Mouse (Mus musculus) testis, adult 2 months (tissue): ENCODE measurements at regions not wholly inside any gene's neighbourhood (a gene's known extent, or its start where the extent isn't known, plus 50 kb on each side); places are given as distances from the start of the nearest gene placed in this dataset.
A peak's percentile ranks its signal among the peaks of the same experiment; 100 is the strongest.

ENCODE experiments used
- H3K27ac ChIP-seq: fragments of 200-500 bp; 2 replicates; pipeline ENCODE4 v1.5.1; 2012; ENCODE audit warnings: low read depth, low read length; ENCODE audit not compliant: control insufficient read depth, insufficient read depth
- H3K27me3 ChIP-seq: fragments of 200-500 bp; 2 replicates; pipeline ENCODE4 v1.6.1; 2012; ENCODE audit warnings: mild to moderate bottlenecking, low read length, moderate library complexity; ENCODE audit not compliant: control insufficient read depth, insufficient read depth
- H3K36me3 ChIP-seq: fragments of 200-500 bp; 2 replicates; pipeline ENCODE4 v1.6.1; 2012; ENCODE audit warnings: mild to moderate bottlenecking, low read length; ENCODE audit not compliant: control insufficient read depth, insufficient read depth
- H3K4me1 ChIP-seq: fragments of 200-500 bp; 2 replicates; pipeline ENCODE4 v1.6.1; 2012; ENCODE audit warnings: low read length; ENCODE audit not compliant: control insufficient read depth, insufficient read depth
- H3K4me3 ChIP-seq: fragments of 200-500 bp; 2 replicates; pipeline ENCODE4 v1.5.1; 2012; ENCODE audit warnings: low read depth, mild to moderate bottlenecking, low read length, moderate library complexity, mixed read lengths; ENCODE audit not compliant: control insufficient read depth
- CTCF ChIP-seq: fragments of 200-500 bp; IDR thresholded peaks from 2 replicates; pipeline ENCODE4 v1.5.1; 2012; ENCODE audit warnings: low read depth, mild to moderate bottlenecking, inconsistent platforms, low read length, moderate library complexity; ENCODE audit not compliant: control insufficient read depth, insufficient read depth, insufficient replicate concordance
- POLR2A ChIP-seq: fragments of 200-500 bp; IDR thresholded peaks from 2 replicates; pipeline ENCODE4 v1.6.1; 2012; ENCODE audit warnings: low read depth, mild to moderate bottlenecking, inconsistent platforms, low read length, moderate library complexity; ENCODE audit not compliant: control insufficient read depth

DNA sequence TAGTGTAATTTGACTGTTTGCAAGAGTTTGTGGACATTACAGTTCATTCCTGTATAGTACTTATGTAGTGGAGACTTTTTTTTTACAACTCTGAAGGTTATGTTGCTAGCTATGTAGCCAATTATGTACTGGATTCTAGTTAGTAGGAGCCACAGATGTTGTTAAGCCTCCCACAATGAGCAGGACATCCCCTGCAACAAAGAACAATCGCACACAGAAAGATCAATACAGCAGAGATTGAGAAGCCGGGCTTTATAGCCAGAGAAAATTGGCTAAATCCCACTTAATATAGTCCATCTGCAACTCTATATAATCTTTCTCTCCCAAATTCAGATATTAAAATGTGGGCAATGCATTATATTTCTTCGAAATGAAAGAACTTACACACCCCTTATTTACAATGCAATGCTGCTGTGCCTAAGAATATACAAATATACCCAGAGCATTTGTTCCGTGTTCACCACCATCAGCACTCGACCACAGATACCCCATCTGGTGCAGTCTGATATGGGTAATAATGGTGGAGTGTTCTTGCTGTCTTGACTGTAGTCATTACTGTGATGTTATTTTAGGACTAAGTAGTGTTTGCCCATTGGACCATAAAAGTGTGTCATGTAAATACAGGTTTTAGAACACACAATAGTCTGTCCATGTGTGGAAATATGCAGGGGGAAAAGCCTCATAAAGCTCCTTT lies 1351.9 kb upstream of the Zeb2 start:
- H3K27ac ChIP-seq = no peak overlapping the region
- no peaks in the 10 kb centered on the region for H3K27me3 ChIP-seq
- no peaks in the 10 kb centered on the region for H3K4me1 ChIP-seq
- no peak overlapping the region for H3K4me3 ChIP-seq
- H3K36me3 ChIP-seq = no peaks in the 10 kb centered on the region
- TF ChIP-seq CTCF (no peak), POLR2A (no peak)

DNA sequence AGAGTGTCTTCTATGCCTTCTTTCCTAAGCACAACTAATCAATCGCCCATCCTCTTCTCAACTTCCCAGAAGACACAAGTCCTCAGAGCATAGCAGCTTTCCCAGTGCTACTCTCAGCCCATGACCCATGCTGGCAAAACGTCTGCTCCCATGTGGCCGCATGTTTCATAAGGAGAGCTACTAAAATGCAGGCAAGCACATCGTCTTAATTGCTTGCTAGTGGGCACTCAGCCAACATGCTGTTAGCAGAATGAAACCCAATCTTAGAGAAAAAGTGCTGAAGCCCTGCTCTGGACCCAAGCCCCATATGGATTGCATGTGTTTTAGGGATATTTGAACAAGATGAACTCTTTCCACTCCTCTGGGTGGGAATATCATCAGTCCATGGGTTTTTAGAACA lies 1348.2 kb upstream of the Zeb2 start:
- Histone ChIP-seq H3K4me3 (no peak overlapping the region), H3K27me3 (no peaks in the 10 kb centered on the region), H3K36me3 (no peaks in the 10 kb centered on the region), H3K4me1 (no peaks in the 10 kb centered on the region), H3K27ac (no peak overlapping the region)
- TF ChIP-seq POLR2A = no peak
- TF ChIP-seq CTCF = no peak

DNA sequence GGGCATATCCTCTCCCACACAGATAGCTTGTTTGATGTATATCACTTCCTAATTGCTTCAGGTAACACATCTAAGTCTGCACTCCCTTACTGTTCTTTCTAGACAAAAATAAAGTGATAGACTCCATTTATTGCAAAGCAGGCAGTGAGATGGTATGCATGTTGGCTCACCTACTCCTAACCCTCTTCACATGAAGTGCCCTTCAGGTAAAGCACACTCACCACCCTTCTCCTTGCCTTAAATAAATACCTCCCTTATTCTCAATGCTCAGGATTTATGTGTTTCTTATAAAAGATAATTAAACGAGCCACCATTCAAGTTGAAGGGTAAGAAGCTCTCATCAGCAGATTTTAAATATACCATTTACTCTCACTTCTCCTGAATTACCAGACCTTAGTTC lies 1347.7 kb upstream of the Zeb2 start:
- Histone ChIP-seq H3K4me3 (no peak overlapping the region), H3K27ac (no peak overlapping the region), H3K27me3 (no peaks in the 10 kb centered on the region), H3K4me1 (no peaks in the 10 kb centered on the region), H3K36me3 (no peaks in the 10 kb centered on the region)
- TF ChIP-seq CTCF = no peak
- no peak for TF ChIP-seq POLR2A

DNA sequence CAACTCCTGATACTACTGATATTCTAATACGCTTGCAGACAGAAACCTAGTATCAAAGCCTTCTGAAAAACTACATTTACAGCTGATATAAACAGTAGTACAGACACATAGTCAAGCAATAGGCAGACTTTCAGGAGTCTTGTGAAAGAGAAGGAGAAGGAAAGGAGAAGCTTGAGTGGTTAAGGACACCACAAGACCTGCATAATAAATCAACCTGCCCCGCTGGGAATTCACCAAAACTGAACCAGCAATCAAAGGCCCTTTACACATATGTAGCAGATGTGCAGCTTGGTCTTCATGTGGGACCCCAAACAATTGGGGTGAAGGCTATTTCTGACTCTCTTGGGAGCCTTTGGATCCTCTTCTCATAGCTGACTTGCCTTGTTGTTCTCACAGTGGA lies 1345.5 kb upstream of the Zeb2 start:
- H3K27me3 ChIP-seq = no peaks in the 10 kb centered on the region
- no peaks in the 10 kb centered on the region for H3K36me3 ChIP-seq
- TF ChIP-seq CTCF (no peak), POLR2A (no peak)
- H3K4me3 ChIP-seq = no peak overlapping the region
- no peak overlapping the region for H3K27ac ChIP-seq
- no peaks in the 10 kb centered on the region for H3K4me1 ChIP-seq

DNA sequence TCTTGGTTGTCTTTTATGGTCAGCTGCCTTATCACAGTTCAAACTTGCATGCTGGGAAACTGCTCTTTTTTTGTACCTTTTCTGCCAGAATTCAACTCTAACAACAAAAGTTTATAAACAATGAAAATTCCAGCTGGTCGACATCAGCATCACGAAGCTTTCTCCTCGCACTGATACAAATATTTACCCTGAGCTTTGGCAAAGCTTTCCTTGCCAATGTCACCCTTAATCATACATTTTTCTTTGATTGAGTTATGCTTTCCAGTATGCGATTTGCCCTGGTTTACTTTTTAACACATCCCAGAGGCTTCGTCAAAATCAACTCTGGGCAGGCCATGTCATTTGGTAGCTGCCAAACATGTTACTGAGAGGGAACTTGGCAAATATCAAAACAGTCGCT lies 1333.5 kb upstream of the Zeb2 start:
- TF ChIP-seq POLR2A = no peak
- TF ChIP-seq CTCF = no peak
- Histone ChIP-seq H3K36me3 (no peaks in the 10 kb centered on the region), H3K27ac (no peak overlapping the region)

DNA sequence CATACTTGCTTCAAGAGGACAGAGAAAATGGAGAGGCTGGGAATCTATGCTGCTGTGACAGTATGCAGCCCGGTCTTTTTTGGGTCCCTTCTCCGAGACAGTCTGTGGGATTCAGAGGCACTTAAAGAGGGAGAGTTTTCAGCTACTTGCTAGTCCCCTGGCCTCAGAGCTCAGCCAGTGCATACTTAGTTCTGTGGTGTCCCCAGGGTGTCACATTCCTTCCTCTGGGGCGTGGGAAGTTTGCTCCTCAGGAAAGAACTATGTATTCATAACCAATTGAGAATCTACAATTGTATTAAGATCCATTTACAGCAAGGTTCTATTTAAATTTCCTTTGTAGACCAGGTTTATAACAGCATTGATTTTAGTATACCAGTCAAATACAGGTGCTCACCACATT lies 1328.1 kb upstream of the Zeb2 start:
- Histone ChIP-seq H3K36me3 (no peaks in the 10 kb centered on the region), H3K4me1 (no peaks in the 10 kb centered on the region), H3K27ac (no peak overlapping the region), H3K27me3 (no peaks in the 10 kb centered on the region), H3K4me3 (no peak overlapping the region)
- TF ChIP-seq CTCF = no peak
- no peak for TF ChIP-seq POLR2A

More for the DNA sequence above, 1333.5 kb upstream of the Zeb2 start:
- Histone ChIP-seq H3K4me3 (no peak overlapping the region), H3K27me3 (no peaks in the 10 kb centered on the region), H3K4me1 (no peaks in the 10 kb centered on the region)

DNA sequence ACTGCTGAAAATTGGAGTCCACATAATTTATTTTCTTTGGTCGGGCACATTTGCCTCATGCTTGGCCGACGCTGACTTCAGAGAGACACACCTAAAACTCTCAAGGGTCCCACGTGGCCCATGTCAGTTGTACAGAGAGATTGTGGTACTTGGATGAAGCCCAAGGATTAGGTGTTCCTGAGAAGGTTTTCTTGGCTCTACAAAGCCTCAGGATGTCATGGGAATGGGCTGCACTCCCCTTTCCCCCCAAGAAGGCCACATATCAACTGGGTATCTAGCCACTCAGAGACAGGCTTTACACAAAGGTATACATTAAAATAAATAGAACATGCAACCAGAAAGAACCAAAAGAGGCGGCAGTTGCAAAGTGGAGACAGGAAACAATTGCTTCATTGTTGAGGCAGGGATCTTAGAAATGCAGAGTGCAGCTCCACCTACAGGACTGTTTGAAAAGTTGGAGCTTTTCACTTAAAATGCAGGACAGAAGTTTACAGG lies 1326.5 kb upstream of the Zeb2 start:
- H3K27ac ChIP-seq = peak overlapping the region; percentile 36; the same call in 1 of the 2 replicates
- no peaks in the 10 kb centered on the region for H3K27me3 ChIP-seq
- H3K36me3 ChIP-seq = no peaks in the 10 kb centered on the region
- no peaks in the 10 kb centered on the region for H3K4me1 ChIP-seq
- no peak overlapping the region for H3K4me3 ChIP-seq
- no peak for TF ChIP-seq POLR2A
- TF ChIP-seq CTCF = no peak

DNA sequence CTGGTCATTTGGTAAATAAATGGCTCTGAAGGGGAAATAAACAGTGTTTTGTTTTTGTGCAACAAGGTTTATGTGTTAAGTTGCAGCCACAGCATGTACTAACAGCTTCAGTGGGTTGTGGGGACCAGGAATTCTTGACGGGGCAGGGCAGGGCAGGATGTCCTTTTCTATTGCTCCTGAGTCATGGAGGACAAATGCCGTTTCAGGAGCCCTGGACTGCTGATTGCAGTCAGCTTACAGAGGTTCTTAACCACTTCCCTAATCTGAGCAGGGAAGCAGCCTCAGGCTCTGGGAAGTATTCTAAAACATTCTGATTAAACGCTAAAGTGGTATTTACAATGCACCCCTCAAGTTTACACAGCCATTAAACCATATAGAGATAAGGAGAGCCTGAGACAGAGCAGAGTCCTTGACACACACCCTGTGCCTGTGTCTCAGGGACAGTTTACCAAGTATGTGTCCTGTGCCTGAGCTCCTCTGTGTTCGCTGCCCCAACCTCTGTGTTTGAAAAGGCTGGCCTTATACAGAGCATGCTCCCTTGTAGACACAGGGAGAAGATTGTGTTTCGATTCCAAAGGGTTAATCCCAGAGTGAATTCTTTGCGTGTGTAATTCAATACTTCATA lies 1326.0 kb upstream of the Zeb2 start:
- Histone ChIP-seq H3K27ac (peak overlapping the region; percentile 74), H3K36me3 (no peaks in the 10 kb centered on the region), H3K27me3 (no peaks in the 10 kb centered on the region), H3K4me3 (no peak overlapping the region), H3K4me1 (no peaks in the 10 kb centered on the region)
- no peak for TF ChIP-seq CTCF
- no peak for TF ChIP-seq POLR2A
